Mouse (Mus musculus): Measurements from ENCODE around the gene Slc5a6. TPM values are rescaled to one million over a fixed set of nuclear protein-coding genes. Genes with fewer than 3 reads are reported as not detected.

Gene Slc5a6
- total RNA-seq (2021): 10 to 100 TPM; 14.2 to 15.3 TPM

DNA sequence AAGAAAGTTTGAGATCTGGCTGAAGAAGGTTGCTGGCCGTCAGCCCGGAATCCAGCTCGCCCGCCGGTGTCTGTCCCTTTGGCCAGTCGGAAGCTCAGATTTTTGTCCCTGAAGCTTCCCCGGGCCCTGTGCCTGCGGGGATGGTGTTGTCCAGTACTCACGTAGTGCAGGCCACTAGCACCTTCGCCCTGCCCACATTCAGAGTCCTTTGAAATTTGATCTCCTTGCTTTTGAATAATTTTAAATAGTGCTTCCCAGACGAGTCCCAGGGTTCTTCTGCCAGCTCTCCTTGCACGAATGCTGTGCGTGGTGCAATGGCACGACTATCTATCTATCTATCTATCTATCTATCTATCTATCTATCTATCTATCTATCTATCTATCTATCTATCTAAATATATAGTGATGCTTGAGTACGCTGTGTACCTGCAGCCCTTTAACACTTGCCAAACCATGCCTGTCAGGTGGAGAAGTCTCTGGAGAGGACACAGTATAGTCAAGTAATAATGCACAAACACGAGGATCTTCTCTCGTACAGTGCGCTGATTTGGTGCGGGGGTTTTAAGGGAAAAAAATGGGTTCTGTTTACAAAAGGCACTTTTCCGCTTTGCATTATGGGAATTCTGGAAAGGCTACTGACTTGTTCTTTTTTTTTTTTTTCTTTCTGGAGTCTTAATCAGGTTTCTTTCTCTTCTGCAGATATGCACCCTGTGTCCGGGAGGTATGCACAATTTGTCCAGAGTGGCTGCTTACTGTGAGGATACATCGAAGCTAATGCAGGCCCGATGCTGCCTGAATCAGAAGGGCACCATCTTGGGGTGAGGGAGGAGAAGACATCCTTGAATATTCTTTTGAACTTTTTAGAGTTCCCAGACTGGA is at the start of gene Slc5a6:
Slc5a6 (minus strand) TSS at position 162 of the 879 bp plus-strand sequence.
- peak in 1 of 2 experiments; percentile 23 for DNase-seq (ENCODE audit: extremely low spot score in 1 of 2, low spot score in 1 of 2)

GRCm38 (mm10) chr5:31095711-31096480 is 47.2 kb upstream of the Slc5a6 start:
- no peak for DNase-seq (ENCODE audit: extremely low spot score in 1 of 2, low spot score in 1 of 2)

DNA sequence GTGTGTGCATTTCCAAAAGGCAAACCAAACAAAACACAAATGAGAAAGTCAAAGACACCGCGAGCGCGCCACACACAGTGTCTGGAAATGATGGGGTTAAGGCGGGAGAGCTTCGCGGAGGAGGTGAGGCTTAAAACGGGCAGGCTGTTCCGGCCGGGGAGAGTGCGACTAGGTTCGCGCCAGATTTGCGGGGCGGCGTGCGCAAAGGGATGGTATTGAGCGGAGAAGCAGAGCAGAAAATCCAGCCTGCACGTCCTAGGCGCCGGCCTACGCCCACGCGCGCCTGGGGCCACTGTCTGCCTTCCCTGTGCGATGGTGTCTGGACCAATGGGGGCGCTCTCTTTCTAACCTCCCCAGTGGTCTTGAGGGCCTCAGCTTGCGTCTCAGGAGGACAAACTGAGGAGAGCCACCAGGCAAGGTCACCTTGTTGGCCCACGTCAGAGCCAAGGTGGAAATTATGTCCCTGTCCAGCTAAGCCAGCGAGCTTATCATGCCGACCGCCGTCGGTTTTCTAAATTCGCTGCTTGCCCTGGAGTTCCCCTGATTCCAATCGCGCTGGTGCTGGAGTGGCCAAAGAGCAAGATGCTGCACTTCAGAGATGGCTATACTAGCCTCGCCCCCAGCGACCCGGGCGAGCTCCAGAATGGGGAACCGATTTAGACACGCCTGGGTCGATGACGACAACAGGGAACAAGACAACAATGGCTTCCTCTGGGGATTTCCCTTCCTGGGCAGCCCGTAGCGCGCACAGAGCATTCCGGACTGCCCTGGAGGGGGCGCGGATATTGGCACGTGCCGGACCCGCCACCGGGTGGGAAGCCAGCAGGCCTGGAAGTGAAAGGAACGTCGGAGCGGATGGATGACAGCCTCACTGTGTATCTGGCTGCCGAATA is 46.3 kb upstream of the Slc5a6 start:
- DNase-seq (ENCODE audit: extremely low spot score in 1 of 2, low spot score in 1 of 2): no peak

- DNase-seq (ENCODE audit: extremely low spot score in 1 of 2, low spot score in 1 of 2): no peak
Measured at GRCm38 (mm10) chr5:31094100-31094798, 45.5 kb upstream of the Slc5a6 start.

DNA sequence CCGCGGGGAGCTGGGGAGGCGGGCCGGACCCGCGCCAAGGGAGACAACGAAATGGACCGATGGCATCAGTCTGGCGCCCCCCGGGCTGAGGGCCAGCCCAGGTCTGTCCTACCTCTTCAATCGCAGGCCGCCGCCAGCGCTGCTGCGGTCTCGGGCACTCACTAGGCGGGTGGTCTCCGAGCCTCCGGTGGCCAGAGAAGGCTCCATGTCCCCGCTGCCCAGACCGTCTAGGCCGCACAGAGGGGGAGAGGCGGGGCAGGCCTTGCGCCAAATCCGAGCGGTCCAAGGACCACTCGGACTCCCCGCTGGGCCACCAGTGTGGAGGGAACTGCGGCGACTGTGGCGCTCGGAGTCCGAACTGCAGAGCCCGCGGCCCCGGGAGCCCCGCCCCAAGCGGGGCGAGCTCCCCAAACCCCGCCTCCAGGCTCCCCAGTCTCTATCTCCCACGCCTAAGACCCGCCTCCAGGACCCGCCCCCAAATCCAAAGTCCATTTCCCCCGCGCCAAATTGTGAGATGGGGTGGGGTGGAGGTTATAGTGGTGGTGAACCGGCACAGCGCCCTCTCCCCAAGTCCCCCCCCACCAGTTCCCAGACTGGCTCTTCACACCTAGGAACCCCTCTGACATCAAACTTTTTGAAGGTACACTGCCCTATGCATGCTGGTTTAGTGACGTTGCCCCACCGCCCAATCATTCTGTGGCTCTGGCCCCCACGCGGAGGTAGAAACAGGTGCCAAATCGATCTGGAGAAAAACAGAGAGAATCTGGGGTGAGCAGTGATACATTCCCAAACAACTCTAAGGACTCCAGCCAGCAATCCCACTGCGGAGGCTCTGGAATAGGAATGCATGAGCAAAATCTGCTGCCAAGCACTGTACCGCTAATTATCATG is 44.7 kb upstream of the Slc5a6 start:
- DNase-seq (ENCODE audit: extremely low spot score in 1 of 2, low spot score in 1 of 2): peak in 1 of 2 experiments; percentile 53

DNA sequence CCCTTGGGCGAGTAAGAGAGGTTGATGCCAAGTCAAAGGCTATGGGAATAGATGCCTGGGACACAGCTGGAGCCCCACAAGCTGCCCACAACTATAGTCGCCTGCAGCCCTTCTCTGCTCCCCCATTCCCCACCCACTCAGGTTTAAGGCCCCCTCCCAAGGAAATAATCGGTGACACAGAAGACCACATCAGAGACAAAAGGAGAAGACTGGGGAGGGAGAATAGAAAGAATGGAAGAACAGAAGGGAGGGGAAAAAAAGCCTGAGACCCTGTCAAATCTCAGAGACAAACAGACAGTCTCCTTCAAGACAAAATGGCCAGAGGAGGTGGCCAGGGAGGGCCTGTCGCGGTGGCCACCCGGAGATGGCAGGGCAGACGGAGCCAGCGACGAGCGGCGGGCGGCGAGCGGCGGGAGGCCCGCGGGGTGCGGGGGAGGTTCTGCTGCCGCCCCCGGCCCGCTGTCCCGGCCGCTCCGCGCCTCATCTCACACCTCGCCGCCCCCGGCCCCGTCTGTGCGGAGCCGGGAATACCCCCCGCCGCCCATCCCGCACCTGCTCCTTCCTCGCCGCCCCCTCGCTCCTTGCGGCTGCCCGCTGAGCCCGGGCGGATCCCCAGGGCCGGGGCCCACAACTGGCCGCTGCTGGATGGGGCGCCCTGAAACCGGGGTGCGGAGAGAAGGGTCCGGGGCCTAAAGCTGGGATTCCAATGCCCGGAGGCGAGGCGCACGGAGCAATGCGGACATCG is 43.7 kb upstream of the Slc5a6 start:
- peak in 1 of 2 experiments; percentile 38 for DNase-seq (ENCODE audit: extremely low spot score in 1 of 2, low spot score in 1 of 2)

- no peak for DNase-seq (ENCODE audit: extremely low spot score in 1 of 2, low spot score in 1 of 2)
Measured at GRCm38 (mm10) chr5:31087131-31087530, 38.4 kb upstream of the Slc5a6 start.

DNA sequence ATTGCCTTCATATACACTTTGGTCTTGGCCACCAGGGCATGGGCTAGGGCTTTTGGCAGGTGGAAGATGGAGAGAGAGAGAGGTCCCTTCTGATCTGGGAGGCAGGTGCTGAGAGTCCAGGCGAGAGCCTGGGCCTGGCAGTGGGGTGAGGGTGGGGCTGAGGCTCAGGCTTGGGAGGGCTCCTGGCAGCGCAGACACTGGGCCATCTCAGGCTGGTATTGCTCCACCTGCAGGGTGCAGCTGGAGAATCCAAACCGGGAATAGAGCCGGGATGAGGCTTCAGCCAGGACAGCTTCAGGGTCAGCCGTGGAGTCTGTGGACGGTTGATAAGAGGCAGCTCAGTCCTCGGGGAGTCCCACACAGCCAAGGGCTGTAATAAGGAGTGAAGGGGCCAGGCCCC is 37.9 kb upstream of the Slc5a6 start:
- DNase-seq (ENCODE audit: extremely low spot score in 1 of 2, low spot score in 1 of 2): no peak

DNA sequence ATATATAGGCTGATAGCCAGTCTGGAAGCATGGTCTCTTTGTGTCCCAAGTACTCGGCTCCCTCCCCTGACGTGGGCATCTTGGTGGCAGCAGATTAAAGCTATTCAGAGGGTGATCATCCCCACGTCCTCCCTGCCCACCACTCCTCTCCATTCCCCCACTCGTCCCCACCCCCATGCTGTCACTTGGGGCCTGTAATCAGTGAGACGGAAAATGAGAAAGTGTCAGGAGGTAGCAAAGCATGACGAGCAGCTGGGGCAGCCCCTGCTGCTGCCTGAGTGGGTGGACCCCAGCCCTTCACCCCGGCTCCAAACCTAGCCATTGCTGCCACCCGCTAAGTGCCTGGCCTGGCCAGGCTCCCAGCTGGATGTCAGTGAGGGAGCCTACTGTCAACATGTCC is 35.2 kb upstream of the Slc5a6 start:
- no peak for DNase-seq (ENCODE audit: extremely low spot score in 1 of 2, low spot score in 1 of 2)

- no peak for DNase-seq (ENCODE audit: extremely low spot score in 1 of 2, low spot score in 1 of 2)
Measured at GRCm38 (mm10) chr5:31082935-31083625, 34.4 kb upstream of the Slc5a6 start.

DNA sequence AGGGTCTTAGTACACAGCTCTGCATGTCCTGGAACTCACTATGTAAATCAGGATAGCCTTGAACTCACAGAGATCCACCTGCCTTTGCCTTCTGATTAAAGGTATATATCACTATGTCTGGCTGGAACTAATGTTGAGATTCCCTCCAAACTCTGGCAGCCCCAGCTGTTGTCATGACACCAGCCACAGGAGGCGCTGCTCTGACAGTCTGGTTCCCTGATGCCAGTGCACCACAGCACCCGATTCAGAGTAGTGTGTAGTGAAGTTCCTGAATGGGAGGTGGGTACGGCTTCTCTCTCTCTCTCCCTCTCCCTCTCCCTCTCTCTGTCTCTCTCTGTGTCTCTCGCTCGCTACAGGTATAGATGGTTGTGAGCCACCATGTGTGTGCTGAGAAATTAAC is 33.6 kb upstream of the Slc5a6 start:
- DNase-seq (ENCODE audit: extremely low spot score in 1 of 2, low spot score in 1 of 2): peak in 1 of 2 experiments; percentile 71

- no peak for DNase-seq (ENCODE audit: extremely low spot score in 1 of 2, low spot score in 1 of 2)
Measured at GRCm38 (mm10) chr5:31081386-31081785, 32.7 kb upstream of the Slc5a6 start.

DNA sequence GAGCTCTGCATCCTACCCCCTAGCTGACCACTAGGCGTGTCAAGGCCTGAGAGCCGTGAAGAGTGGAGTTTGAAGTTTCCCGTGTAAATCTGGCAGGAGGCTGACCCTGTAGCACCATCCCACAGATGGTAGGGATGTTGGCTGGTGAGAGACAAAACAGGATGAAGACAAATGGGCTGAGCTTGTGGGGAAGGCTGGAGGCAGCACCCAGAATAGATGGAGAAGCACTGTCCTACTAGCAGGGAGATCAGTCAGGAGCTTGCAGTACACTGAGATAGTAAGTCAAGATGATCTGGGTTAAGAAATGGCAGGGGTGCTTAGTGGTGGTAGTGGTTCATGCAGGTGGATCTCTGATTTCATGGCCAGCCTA is 32.1 kb upstream of the Slc5a6 start:
- no peak for DNase-seq (ENCODE audit: extremely low spot score in 1 of 2, low spot score in 1 of 2)

- DNase-seq (ENCODE audit: extremely low spot score in 1 of 2, low spot score in 1 of 2): peak in 1 of 2 experiments; percentile 30
Measured at GRCm38 (mm10) chr5:31080059-31080794, 31.5 kb upstream of the Slc5a6 start.

DNA sequence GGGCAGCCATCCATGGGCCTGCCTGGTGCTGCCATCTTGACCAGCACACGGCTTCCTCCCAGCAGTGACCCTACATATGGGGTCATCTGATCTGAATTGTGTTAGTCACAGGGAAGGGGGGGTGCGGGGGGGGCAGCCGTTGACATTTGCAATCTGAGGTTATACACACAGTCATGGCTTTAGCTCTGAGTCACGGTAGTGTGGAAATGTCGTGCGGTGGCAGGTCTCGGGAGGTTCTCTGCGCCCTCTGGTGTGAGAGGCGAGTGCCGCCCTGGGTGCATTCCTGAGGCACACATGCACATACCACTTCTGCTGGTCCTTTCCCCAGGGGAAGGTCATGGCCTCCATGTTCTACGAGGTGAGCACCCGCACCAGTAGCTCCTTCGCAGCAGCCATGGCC is 27.6 kb upstream of the Slc5a6 start:
- DNase-seq (ENCODE audit: extremely low spot score in 1 of 2, low spot score in 1 of 2): no peak

- no peak for DNase-seq (ENCODE audit: extremely low spot score in 1 of 2, low spot score in 1 of 2)
Measured at GRCm38 (mm10) chr5:31073176-31073575, 24.5 kb upstream of the Slc5a6 start.

DNA sequence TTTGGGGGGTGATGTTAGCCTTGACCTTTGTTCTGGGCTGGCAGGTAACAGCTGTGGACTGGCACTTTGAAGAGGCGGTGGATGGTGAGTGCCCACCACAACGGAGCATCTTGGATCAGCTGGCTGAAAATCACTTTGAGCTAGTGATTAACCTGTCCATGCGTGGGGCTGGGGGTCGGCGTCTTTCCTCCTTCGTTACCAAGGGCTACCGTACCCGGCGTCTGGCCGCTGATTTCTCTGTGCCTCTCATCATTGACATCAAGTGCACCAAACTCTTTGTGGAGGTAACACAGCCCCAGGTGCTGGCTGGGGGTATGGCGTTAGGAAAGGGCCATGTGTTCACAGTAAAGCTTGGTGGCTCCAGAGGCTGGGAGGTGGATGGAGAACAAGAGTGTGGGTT is 23.1 kb upstream of the Slc5a6 start:
- no peak for DNase-seq (ENCODE audit: extremely low spot score in 1 of 2, low spot score in 1 of 2)
